Mouse (Mus musculus): ENCODE results near the gene Calhm5. TPM values are rescaled to one million over a fixed set of nuclear protein-coding genes. Genes with fewer than 3 reads are reported as not detected.

The Calhm5 gene
- polyA plus RNA-seq, 1 experiment: 0.14 TPM

DNA sequence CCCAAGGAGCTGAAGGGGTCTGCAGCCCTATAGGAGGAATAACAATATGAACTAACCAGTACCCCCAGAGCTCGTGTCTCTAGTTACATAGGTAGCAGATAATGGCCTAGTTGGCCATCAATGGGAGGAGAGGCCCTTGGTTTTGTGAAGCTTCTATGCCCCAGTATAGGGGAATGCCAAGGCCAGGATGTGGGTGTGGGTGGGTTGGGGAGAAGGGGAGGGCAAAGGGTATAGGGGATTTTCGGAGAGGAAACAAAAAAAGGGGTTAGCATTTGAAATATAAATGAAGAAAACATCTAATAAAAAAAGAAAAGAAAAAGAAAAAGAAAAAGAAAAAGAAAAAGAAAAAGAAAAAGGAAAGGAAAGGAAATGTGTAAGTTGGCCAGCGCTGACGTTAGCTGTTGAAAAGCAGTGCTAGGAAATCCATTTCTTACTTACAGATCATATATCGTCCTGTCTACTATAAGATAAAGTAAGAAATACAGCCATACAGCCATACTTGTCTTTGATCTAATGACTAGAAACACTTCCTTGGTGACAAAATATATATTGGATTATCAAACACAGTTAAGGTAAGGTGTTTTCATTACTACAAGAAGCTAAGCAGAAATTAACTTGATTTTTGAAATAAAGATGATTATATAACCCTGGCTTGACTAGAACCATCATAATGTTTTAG lies 21.7 kb downstream of the Calhm5 start:
- Histone ChIP-seq H3K4me1 (ENCODE audit: control insufficient read depth, insufficient read depth, insufficient read length, low read length) (no peaks in the 10 kb centered on the region), H3K36me3 (ENCODE audit: control insufficient read depth, insufficient read depth, low read length) (no peaks in the 10 kb centered on the region), H3K4me3 (ENCODE audit: low read depth, low read length) (no peak overlapping the region), H3K27ac (ENCODE audit: insufficient read depth, low read depth, low read length) (no peak overlapping the region), H3K27me3 (ENCODE audit: control insufficient read depth, insufficient read depth, low read length) (no peaks in the 10 kb centered on the region)
- 85% methylated on average over 5 of the region's 5 CpGs for WGBS
- TF ChIP-seq CTCF (IDR thresholded peaks at IDR 0.05; ENCODE audit: extremely low read depth, insufficient read length, insufficient replicate concordance, low read depth, low read length) (no peak), POLR2A (IDR thresholded peaks at IDR 0.05; ENCODE audit: low read depth, low read length) (no peak)

DNA sequence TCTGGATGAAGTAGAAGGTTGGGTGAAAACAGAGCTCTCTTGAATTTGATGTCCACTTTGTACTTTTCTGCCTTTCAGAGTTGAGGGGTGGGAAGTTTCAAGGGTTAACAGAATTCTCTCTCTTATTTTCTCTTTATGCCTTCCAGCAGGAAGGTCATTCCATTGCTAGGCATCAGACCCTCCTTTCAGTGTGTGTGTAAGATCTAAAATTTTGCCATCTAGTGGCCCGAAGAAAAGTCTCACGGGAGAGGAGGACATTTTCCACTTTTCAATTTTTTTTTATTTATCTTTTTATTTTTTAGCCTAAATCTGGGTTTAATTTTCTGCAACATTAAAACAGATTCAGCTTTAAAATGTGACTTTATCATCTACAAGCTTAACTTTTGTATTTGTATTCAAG lies 24.7 kb downstream of the Calhm5 start:
- H3K27me3 ChIP-seq (ENCODE audit: control insufficient read depth, insufficient read depth, low read length): no peaks in the 10 kb centered on the region
- H3K36me3 ChIP-seq (ENCODE audit: control insufficient read depth, insufficient read depth, low read length): no peaks in the 10 kb centered on the region
- no peaks in the 10 kb centered on the region for H3K4me1 ChIP-seq (ENCODE audit: control insufficient read depth, insufficient read depth, insufficient read length, low read length)
- no peak overlapping the region for H3K4me3 ChIP-seq (ENCODE audit: low read depth, low read length)
- TF ChIP-seq POLR2A (IDR thresholded peaks at IDR 0.05; ENCODE audit: low read depth, low read length): no peak
- no peak for TF ChIP-seq CTCF (IDR thresholded peaks at IDR 0.05; ENCODE audit: extremely low read depth, insufficient read length, insufficient replicate concordance, low read depth, low read length)
- H3K27ac ChIP-seq (ENCODE audit: insufficient read depth, low read depth, low read length): no peak overlapping the region
- 52% methylated on average over 2 of the region's 2 CpGs for WGBS

DNA sequence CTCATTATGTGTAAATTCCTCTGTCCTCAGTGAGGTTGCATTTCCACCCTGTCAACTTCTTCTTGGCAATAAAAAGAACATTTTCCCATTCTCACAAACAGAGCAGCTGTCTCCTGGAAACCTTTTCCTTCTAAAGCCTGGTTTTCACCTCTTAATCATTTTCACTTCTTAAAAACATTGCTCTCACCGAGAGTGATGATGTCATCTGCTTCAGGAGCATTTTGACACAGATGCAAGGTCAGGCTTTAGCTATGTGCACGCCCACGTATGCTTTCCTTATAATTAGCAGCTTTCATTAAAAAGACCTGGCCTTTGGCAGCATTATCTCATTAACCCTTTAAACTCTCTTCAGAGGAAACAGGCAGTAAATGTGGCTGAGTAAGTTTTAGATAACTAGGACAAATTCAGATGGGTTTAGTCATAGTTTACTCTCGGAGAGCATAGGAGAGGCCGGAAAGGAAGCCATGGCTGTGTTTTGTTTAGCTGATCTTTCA lies 25.3 kb downstream of the Calhm5 start:
- Histone ChIP-seq H3K27ac (ENCODE audit: insufficient read depth, low read depth, low read length) (no peak overlapping the region), H3K4me1 (ENCODE audit: control insufficient read depth, insufficient read depth, insufficient read length, low read length) (no peaks in the 10 kb centered on the region), H3K4me3 (ENCODE audit: low read depth, low read length) (no peak overlapping the region), H3K27me3 (ENCODE audit: control insufficient read depth, insufficient read depth, low read length) (no peaks in the 10 kb centered on the region), H3K36me3 (ENCODE audit: control insufficient read depth, insufficient read depth, low read length) (no peaks in the 10 kb centered on the region)
- WGBS: 30% methylated on average over 5 of the region's 5 CpGs
- TF ChIP-seq CTCF (IDR thresholded peaks at IDR 0.05; ENCODE audit: extremely low read depth, insufficient read length, insufficient replicate concordance, low read depth, low read length): no peak
- no peak for TF ChIP-seq POLR2A (IDR thresholded peaks at IDR 0.05; ENCODE audit: low read depth, low read length)

DNA sequence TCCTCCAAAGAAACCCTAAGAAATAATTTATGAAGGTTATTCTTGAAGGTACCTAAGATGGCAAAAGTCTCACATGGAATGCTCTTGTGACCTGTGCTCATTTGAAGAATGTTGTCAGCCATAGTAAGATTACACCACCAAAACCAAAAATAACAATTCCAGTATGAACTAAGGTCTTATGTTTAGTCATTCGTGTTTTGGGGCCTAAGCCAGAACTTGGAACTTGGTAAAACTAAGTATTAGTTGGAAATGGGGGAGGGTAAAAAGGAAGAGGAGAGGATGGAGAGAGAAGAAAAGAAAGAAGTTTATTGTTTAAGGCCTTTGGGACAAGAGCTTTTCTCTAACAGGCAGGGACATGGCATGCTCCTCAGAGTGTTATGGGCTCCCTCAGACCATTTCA lies 26.7 kb downstream of the Calhm5 start:
- no peaks in the 10 kb centered on the region for H3K4me1 ChIP-seq (ENCODE audit: control insufficient read depth, insufficient read depth, insufficient read length, low read length)
- H3K36me3 ChIP-seq (ENCODE audit: control insufficient read depth, insufficient read depth, low read length): no peaks in the 10 kb centered on the region
- 59% methylated on average over 1 of the region's 1 CpGs for WGBS
- H3K27ac ChIP-seq (ENCODE audit: insufficient read depth, low read depth, low read length): no peak overlapping the region
- H3K27me3 ChIP-seq (ENCODE audit: control insufficient read depth, insufficient read depth, low read length): no peaks in the 10 kb centered on the region
- no peak overlapping the region for H3K4me3 ChIP-seq (ENCODE audit: low read depth, low read length)
- no peak for TF ChIP-seq CTCF (IDR thresholded peaks at IDR 0.05; ENCODE audit: extremely low read depth, insufficient read length, insufficient replicate concordance, low read depth, low read length)
- no peak for TF ChIP-seq POLR2A (IDR thresholded peaks at IDR 0.05; ENCODE audit: low read depth, low read length)

- Histone ChIP-seq H3K4me1 (ENCODE audit: control insufficient read depth, insufficient read depth, insufficient read length, low read length) (no peaks in the 10 kb centered on the region), H3K27ac (ENCODE audit: insufficient read depth, low read depth, low read length) (no peak overlapping the region), H3K27me3 (ENCODE audit: control insufficient read depth, insufficient read depth, low read length) (no peaks in the 10 kb centered on the region), H3K36me3 (ENCODE audit: control insufficient read depth, insufficient read depth, low read length) (no peaks in the 10 kb centered on the region), H3K4me3 (ENCODE audit: low read depth, low read length) (no peak overlapping the region)
- no peak for TF ChIP-seq CTCF (IDR thresholded peaks at IDR 0.05; ENCODE audit: extremely low read depth, insufficient read length, insufficient replicate concordance, low read depth, low read length)
- no peak for TF ChIP-seq POLR2A (IDR thresholded peaks at IDR 0.05; ENCODE audit: low read depth, low read length)
- 40% methylated on average over 3 of the region's 3 CpGs for WGBS
Measured at GRCm38 (mm10) chr10:34066591-34066990, 29.7 kb downstream of the Calhm5 start.

DNA sequence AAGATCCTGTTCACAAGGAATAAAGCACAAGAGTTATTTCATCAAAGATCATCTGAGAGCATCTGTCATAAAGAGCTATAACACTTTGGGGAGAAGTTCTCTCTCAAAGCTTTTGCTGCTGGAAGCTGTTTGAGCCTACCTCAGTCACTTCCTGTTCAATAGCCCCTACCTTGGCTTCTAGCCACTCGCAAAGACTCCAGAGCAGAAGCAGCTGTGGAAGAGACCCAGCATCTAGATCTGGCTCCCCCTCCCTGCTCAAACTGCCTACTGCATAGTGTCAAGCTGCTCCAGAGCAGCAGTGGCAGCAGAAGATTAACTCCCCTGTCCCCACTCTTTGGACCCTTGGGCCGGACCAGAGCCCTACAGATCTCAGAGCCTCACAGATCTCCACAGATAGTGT lies 42.3 kb downstream of the Calhm5 start:
- Histone ChIP-seq H3K27ac (ENCODE audit: insufficient read depth, low read depth, low read length) (no peak overlapping the region), H3K4me1 (ENCODE audit: control insufficient read depth, insufficient read depth, insufficient read length, low read length) (no peaks in the 10 kb centered on the region), H3K36me3 (ENCODE audit: control insufficient read depth, insufficient read depth, low read length) (no peaks in the 10 kb centered on the region), H3K27me3 (ENCODE audit: control insufficient read depth, insufficient read depth, low read length) (no peaks in the 10 kb centered on the region), H3K4me3 (ENCODE audit: low read depth, low read length) (no peak overlapping the region)
- 80% methylated on average over 2 of the region's 2 CpGs for WGBS
- no peak for TF ChIP-seq POLR2A (IDR thresholded peaks at IDR 0.05; ENCODE audit: low read depth, low read length)

GRCm38 (mm10) chr10:34044210-34044609 lies 52.1 kb downstream of the Calhm5 start, which contains the start of gene Calhm4:
Calhm4 (minus strand) TSS chr10:34044310.
- TF ChIP-seq POLR2A (IDR thresholded peaks at IDR 0.05; ENCODE audit: low read depth, low read length) (no peak), CTCF (IDR thresholded peaks at IDR 0.05; ENCODE audit: extremely low read depth, insufficient read length, insufficient replicate concordance, low read depth, low read length) (no peak)
- Histone ChIP-seq H3K36me3 (ENCODE audit: control insufficient read depth, insufficient read depth, low read length) (no peaks in the 10 kb centered on the region), H3K27me3 (ENCODE audit: control insufficient read depth, insufficient read depth, low read length) (no peaks in the 10 kb centered on the region), H3K4me3 (ENCODE audit: low read depth, low read length) (no peak within 1 kb of the TSS), H3K4me1 (ENCODE audit: control insufficient read depth, insufficient read depth, insufficient read length, low read length) (no peaks in the 10 kb centered on the region), H3K27ac (ENCODE audit: insufficient read depth, low read depth, low read length) (no peak within 1 kb of the TSS)
- 74% methylated on average over 5 of the region's 5 CpGs for WGBS

Other genes with a start within 250 kb of the Calhm5 start
- gene Sult3a1, start 238.8 kb downstream of the Calhm5 start, polyA plus RNA-seq (2012; rRNA removed): not detected in 2 replicates
- 0.05 TPM in 1 of 2 replicates, not detected in the other for gene Rsph4a, start 191.4 kb downstream of the Calhm5 start, polyA plus RNA-seq (2012; rRNA removed)
- gene Zup1, start 145.2 kb downstream of the Calhm5 start, polyA plus RNA-seq (2012; rRNA removed): 0.84 and 2.4 TPM in 2 replicates
- 19.9 and 29.3 TPM in 2 replicates for gene Rwdd1, start 76.9 kb downstream of the Calhm5 start, polyA plus RNA-seq (2012; rRNA removed)
- gene Trappc3l, start 58.9 kb downstream of the Calhm5 start, polyA plus RNA-seq (2012; rRNA removed): not detected in 2 replicates
- not detected in 2 replicates for gene Calhm4, start 52.2 kb downstream of the Calhm5 start, polyA plus RNA-seq (2012; rRNA removed)
- 4.3 and 5.4 TPM in 2 replicates for gene Calhm6, start 31.5 kb upstream of the Calhm5 start, polyA plus RNA-seq (2012; rRNA removed)
- gene Dse, start 111.2 kb upstream of the Calhm5 start, polyA plus RNA-seq (2012; rRNA removed): 3.2 and 3.5 TPM in 2 replicates
- 9.9 and 16.6 TPM in 2 replicates for gene Tspyl1, start 185.7 kb upstream of the Calhm5 start, polyA plus RNA-seq (2012; rRNA removed)
- gene Tspyl4, start 200.9 kb upstream of the Calhm5 start, polyA plus RNA-seq (2012; rRNA removed): 1.3 and 1.5 TPM in 2 replicates

All from small intestine, adult 2 months (tissue).